8 mouse cellular contexts compared by ENCODE assay signal in genomic region chr10:78457495-78458347, GRCm38 (mm10). TPM values are rescaled to one million over a fixed set of nuclear protein-coding genes. Genes with fewer than 3 reads are reported as not detected.
DNase-seq lines count a peak whose midpoint lies in the region; ATAC-seq and TF ChIP-seq lines count a peak whose summit lies in the region.
"Had no signal": no experiment of that assay in that cellular context is flagged by ENCODE, and none has a peak within 500 bp of the region (broad histone marks: within the 10 kb centered on the region; RNA-seq: fewer than 3 reads in every experiment).

No protein-coding gene starts in this region.

- peaks cover 6% of the 10 kb centered on the region; the same call in 1 of the 2 replicates for H3K4me1 ChIP-seq in forebrain, embryonic 15.5 days
- H3K4me1 ChIP-seq in limb, embryonic 10.5 days, result peaks cover 40% of the 10 kb centered on the region
- H3K4me1 ChIP-seq in stomach, postnatal 0 days (replicated peaks; ENCODE audit: control insufficient read depth, insufficient read depth), result peaks cover 2% of the 10 kb centered on the region; the same call in 1 of the 2 replicates

- TF ChIP-seq CTCF in stomach, postnatal 0 days (IDR thresholded peaks at IDR 0.05; ENCODE audit: low read depth), result peak; percentile 48

- no peak overlapping the region for H3K9ac ChIP-seq in forebrain, embryonic 15.5 days (replicated peaks)
- no peak overlapping the region; the same call in 1 of the 2 replicates for H3K9ac ChIP-seq in stomach, postnatal 0 days (ENCODE audit: low read length)

- no peak overlapping the region for H3K27ac ChIP-seq in forebrain, embryonic 15.5 days (replicated peaks)
- H3K27ac ChIP-seq in limb, embryonic 10.5 days, result peak overlapping the region; percentile 56; the same call in 1 of the 2 replicates
- H3K27ac ChIP-seq in stomach, postnatal 0 days (replicated peaks), result peak overlapping the region; percentile 70

- H3K27me3 ChIP-seq in forebrain, embryonic 15.5 days, result no peaks in the 10 kb centered on the region
- H3K27me3 ChIP-seq in limb, embryonic 10.5 days (ENCODE audit: low read depth, poor library complexity, severe bottlenecking), result no peaks in the 10 kb centered on the region
- H3K27me3 ChIP-seq in stomach, postnatal 0 days (ENCODE audit: control insufficient read depth, insufficient read depth, low read length), result no peaks in the 10 kb centered on the region

- no peaks in the 10 kb centered on the region for H3K9me3 ChIP-seq in forebrain, embryonic 15.5 days
- H3K9me3 ChIP-seq in limb, embryonic 10.5 days (replicated peaks), result no peaks in the 10 kb centered on the region
- no peaks in the 10 kb centered on the region for H3K9me3 ChIP-seq in stomach, postnatal 0 days (ENCODE audit: control insufficient read depth, low read length)

- H3K36me3 ChIP-seq in forebrain, embryonic 15.5 days, result no peaks in the 10 kb centered on the region
- no peaks in the 10 kb centered on the region for H3K36me3 ChIP-seq in limb, embryonic 10.5 days
- no peaks in the 10 kb centered on the region for H3K36me3 ChIP-seq in stomach, postnatal 0 days (ENCODE audit: control insufficient read depth, insufficient read depth, low read length)

- no peak overlapping the region for H3K4me3 ChIP-seq in forebrain, embryonic 15.5 days
- H3K4me3 ChIP-seq in limb, embryonic 10.5 days, result 0 out of 2 replicates have a peak overlapping the region, but pooled peaks have one; percentile 11
- H3K4me3 ChIP-seq in stomach, postnatal 0 days (ENCODE audit: low read depth, low read length), result 0 out of 2 replicates have a peak overlapping the region, but pooled peaks have one; percentile 6

- ATAC-seq in CD4-positive, CD25-positive, alpha-beta regulatory T cell, adult 4 months, result peak; percentile 95
- peak; percentile 95 for ATAC-seq in activated CD4-positive, CD25-positive, alpha-beta regulatory T cell, adult 4 months
- ATAC-seq in forebrain, embryonic 15.5 days (replicated peaks), result 0 out of 2 replicates have a peak, but pooled peaks have one; percentile 29
- peak; percentile 88 for ATAC-seq in megakaryocyte-erythroid progenitor cell, adult 5-6 weeks (replicated peaks; ENCODE audit: low FRiP score, low TSS enrichment, poor library complexity, severe bottlenecking)
- ATAC-seq in stomach, postnatal 0 days (ENCODE audit: low FRiP score, low TSS enrichment), result peak; percentile 72

- DNase-seq in heart, postnatal 4 days, result peak; percentile 56
- no peak for DNase-seq in limb, embryonic 10.5 days (ENCODE audit: low spot score)
- DNase-seq in stomach, postnatal 0 days (ENCODE audit: low spot score), result peak; percentile 73

- H3K4me2 ChIP-seq in forebrain, embryonic 15.5 days (replicated peaks), result no peak overlapping the region
- peak overlapping the region; percentile 35; the same call in 1 of the 2 replicates for H3K4me2 ChIP-seq in stomach, postnatal 0 days (replicated peaks; ENCODE audit: low read depth)

- no peak for TF ChIP-seq EP300 in stomach, postnatal 0 days (optimal IDR thresholded peaks at IDR 0.05)

- 21% methylated on average over 10 of the region's 10 CpGs for WGBS in forebrain, embryonic 15.5 days
- WGBS in limb, embryonic 10.5 days, result 24% methylated on average over 10 of the region's 10 CpGs
- 27% methylated on average over 10 of the region's 10 CpGs for WGBS in stomach, postnatal 0 days

RNA-seq across cellular contexts. Expression of gene Pdxk, which starts 7.1 kb away (rescaled TPM):
- 10 to 100 TPM in 1 of 2 experiments, 1 to 10 TPM in 1; 8.9 to 16.5 TPM for polyA plus RNA-seq in CD4-positive, CD25-positive, alpha-beta regulatory T cell, adult 4 months (2017; shearing (Covaris generic))
- polyA plus RNA-seq in activated CD4-positive, CD25-positive, alpha-beta regulatory T cell, adult 4 months (2017; shearing (Covaris generic)), result 1 to 10 TPM; 5.7 to 8.5 TPM
- polyA plus RNA-seq in forebrain, embryonic 15.5 days (2015; fragmentation: Nextera tagmentation; extraction: Ambion mirVana), result 13.6 and 13.9 TPM in 2 replicates
- 1 to 10 TPM; 6.8 to 8.5 TPM for total RNA-seq in heart, postnatal 4 days (2021)
- polyA plus RNA-seq in limb, embryonic 10.5 days (2016; fragmentation: Nextera tagmentation; extraction: Ambion mirVana), result 11.7 and 11.8 TPM in 2 replicates
- 19.2 and 20.1 TPM in 2 replicates for total RNA-seq in megakaryocyte-erythroid progenitor cell, adult 5-6 weeks (2014; fragmentation: Nextera tagmentation)
- total RNA-seq in megakaryocyte-erythroid progenitor cell, adult 5-6 weeks (2017), result 8.5 and 16.1 TPM in 2 replicates
- 5.3 and 5.6 TPM in 2 replicates for polyA plus RNA-seq in stomach, postnatal 0 days (2015; fragmentation: Nextera tagmentation; extraction: Ambion mirVana)

RNA-seq across cellular contexts. Expression of gene Cstb, which starts 32.3 kb away (rescaled TPM):
- 100 to 1,000 TPM; 146 to 147 TPM for polyA plus RNA-seq in CD4-positive, CD25-positive, alpha-beta regulatory T cell, adult 4 months (2017; shearing (Covaris generic))
- 100 to 1,000 TPM; 166 to 179 TPM for polyA plus RNA-seq in activated CD4-positive, CD25-positive, alpha-beta regulatory T cell, adult 4 months (2017; shearing (Covaris generic))
- 100 and 115 TPM in 2 replicates for polyA plus RNA-seq in forebrain, embryonic 15.5 days (2015; fragmentation: Nextera tagmentation; extraction: Ambion mirVana)
- 10 to 100 TPM; 42.8 to 45.3 TPM for total RNA-seq in heart, postnatal 4 days (2021)
- 148 and 152 TPM in 2 replicates for polyA plus RNA-seq in limb, embryonic 10.5 days (2016; fragmentation: Nextera tagmentation; extraction: Ambion mirVana)
- 55.3 and 72.9 TPM in 2 replicates for total RNA-seq in megakaryocyte-erythroid progenitor cell, adult 5-6 weeks (2014; fragmentation: Nextera tagmentation)
- total RNA-seq in megakaryocyte-erythroid progenitor cell, adult 5-6 weeks (2017), result 28.9 and 35.7 TPM in 2 replicates
- polyA plus RNA-seq in stomach, postnatal 0 days (2015; fragmentation: Nextera tagmentation; extraction: Ambion mirVana), result 636 and 675 TPM in 2 replicates

RNA-seq across cellular contexts. Expression of gene Rrp1, which starts 44.9 kb away (rescaled TPM):
- polyA plus RNA-seq in CD4-positive, CD25-positive, alpha-beta regulatory T cell, adult 4 months (2017; shearing (Covaris generic)), result 100 to 1,000 TPM; 107 to 148 TPM
- 100 to 1,000 TPM in 1 of 2 experiments, 10 to 100 TPM in 1; 92.2 to 124 TPM for polyA plus RNA-seq in activated CD4-positive, CD25-positive, alpha-beta regulatory T cell, adult 4 months (2017; shearing (Covaris generic))
- 395 and 412 TPM in 2 replicates for polyA plus RNA-seq in forebrain, embryonic 15.5 days (2015; fragmentation: Nextera tagmentation; extraction: Ambion mirVana)
- 100 to 1,000 TPM; 132 to 138 TPM for total RNA-seq in heart, postnatal 4 days (2021)
- 355 and 359 TPM in 2 replicates for polyA plus RNA-seq in limb, embryonic 10.5 days (2016; fragmentation: Nextera tagmentation; extraction: Ambion mirVana)
- total RNA-seq in megakaryocyte-erythroid progenitor cell, adult 5-6 weeks (2014; fragmentation: Nextera tagmentation), result 202 and 217 TPM in 2 replicates
- 450 and 532 TPM in 2 replicates for total RNA-seq in megakaryocyte-erythroid progenitor cell, adult 5-6 weeks (2017)
- 148 TPM in 2 replicates for polyA plus RNA-seq in stomach, postnatal 0 days (2015; fragmentation: Nextera tagmentation; extraction: Ambion mirVana)

RNA-seq across cellular contexts. Expression of gene Olfr1358, which starts 59.5 kb away (rescaled TPM):
- polyA plus RNA-seq in CD4-positive, CD25-positive, alpha-beta regulatory T cell, adult 4 months (2017; shearing (Covaris generic)), result not detected
- not detected for polyA plus RNA-seq in activated CD4-positive, CD25-positive, alpha-beta regulatory T cell, adult 4 months (2017; shearing (Covaris generic))
- polyA plus RNA-seq in forebrain, embryonic 15.5 days (2015; fragmentation: Nextera tagmentation; extraction: Ambion mirVana), result not detected in 2 replicates
- not detected for total RNA-seq in heart, postnatal 4 days (2021)
- not detected in 2 replicates for polyA plus RNA-seq in limb, embryonic 10.5 days (2016; fragmentation: Nextera tagmentation; extraction: Ambion mirVana)
- total RNA-seq in megakaryocyte-erythroid progenitor cell, adult 5-6 weeks (2014; fragmentation: Nextera tagmentation), result not detected in 2 replicates
- total RNA-seq in megakaryocyte-erythroid progenitor cell, adult 5-6 weeks (2017), result not detected in 2 replicates
- not detected in 2 replicates for polyA plus RNA-seq in stomach, postnatal 0 days (2015; fragmentation: Nextera tagmentation; extraction: Ambion mirVana)
- total RNA-seq: gastrocnemius, postnatal 4 days had no signal

Comparison
In these comparisons a context has a peak if more than half of its experiments do, and no peak if none do; other contexts are left out.
1. ATAC-seq: peak in every context shown above with its lines; median percentile 95 in CD4-positive, CD25-positive, alpha-beta regulatory T cell, adult 4 months; 95 in activated CD4-positive, CD25-positive, alpha-beta regulatory T cell, adult 4 months; 88 in megakaryocyte-erythroid progenitor cell, adult 5-6 weeks; 72 in stomach, postnatal 0 days; 29 in forebrain, embryonic 15.5 days.